Mouse (Mus musculus): ENCODE results near the gene Wtip. TPM values are rescaled to one million over a fixed set of nuclear protein-coding genes. Genes with fewer than 3 reads are reported as not detected.

The Wtip gene
- total and polyA plus RNA-seq, 3 experiments, result not detected

DNA sequence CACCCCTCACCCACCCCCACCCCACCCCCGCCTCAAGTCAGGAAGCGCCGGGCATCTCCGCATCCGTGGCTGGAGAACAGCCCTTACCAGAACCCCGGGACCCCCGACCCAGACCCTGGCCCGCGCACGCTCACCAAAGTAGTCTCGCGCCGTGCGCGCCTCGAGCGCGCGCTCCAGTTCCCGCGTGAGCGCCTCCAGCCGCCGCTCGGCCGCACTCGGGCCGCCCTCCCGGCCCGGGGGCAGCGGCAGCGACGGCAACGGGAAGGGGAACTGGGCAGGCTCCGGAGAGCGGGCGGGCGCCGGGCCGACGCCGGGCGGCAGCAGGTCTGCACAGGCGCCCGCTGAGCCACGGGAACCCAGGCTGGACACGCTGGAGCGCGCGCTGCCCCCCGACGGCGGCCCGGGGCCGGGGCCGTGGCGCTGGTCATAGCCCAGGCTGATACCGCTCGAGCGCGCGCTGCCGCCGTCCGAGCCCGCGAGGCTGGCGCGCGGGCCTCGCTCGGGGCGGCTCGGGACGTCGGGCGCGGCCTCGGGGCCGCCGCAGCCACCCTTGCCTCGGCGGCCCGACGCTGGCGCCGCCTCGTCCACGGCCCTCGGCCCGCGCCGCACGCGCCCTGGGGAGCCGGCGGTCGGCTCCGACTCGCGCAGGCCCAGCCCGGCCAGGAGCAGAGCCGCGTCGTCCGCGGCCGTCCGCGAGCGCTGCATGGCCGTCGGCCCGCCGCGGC lies 551 bp downstream of the Wtip start:
- H3K79me2 ChIP-seq (replicated peaks; ENCODE audit: control insufficient read depth, extremely low read depth, insufficient read depth, poor library complexity, severe bottlenecking), result no peaks in the 10 kb centered on the region
- no peak for DNase-seq (ENCODE audit: extremely low read depth)
- no peak overlapping the region for H3K9ac ChIP-seq (ENCODE audit: insufficient read depth, low read depth)
- H3K9me3 ChIP-seq (replicated peaks; ENCODE audit: low read length), result no peaks in the 10 kb centered on the region
- in situ Hi-C loops (cut with MboI; ENCODE audit: low pct_ligation_motif_present, low pct_unique_long_range_greater_than_20kb, low sequenced_read_pairs), result loop anchor here (25.0 kb wide), 1 partner anchor 245 kb away; no protein-coding TSS in a partner anchor
- dilution Hi-C loops (cut with MboI; ENCODE audit: extremely low pct_ligation_motif_present, extremely low pct_unique_long_range_greater_than_20kb, low sequenced_read_pairs), result no loop called here
- no peaks in the 10 kb centered on the region for H3K36me3 ChIP-seq (replicated peaks in 1 of 2; ENCODE audit: control insufficient read depth in 1 of 2, insufficient read depth in 1 of 2, low read length in 1 of 2)
- no peak overlapping the region for H3K27ac ChIP-seq (ENCODE audit: insufficient read depth, low read depth)
- TF ChIP-seq TCF12 (IDR thresholded peaks at IDR 0.05; ENCODE audit: low read depth, low read length), result no peak
- TF ChIP-seq UBTF (IDR thresholded peaks at IDR 0.05; ENCODE audit: low read depth, low read length), result no peak
- TF ChIP-seq ELF1 (IDR thresholded peaks at IDR 0.05; ENCODE audit: low read depth, low read length), result no peak
- TF ChIP-seq USF2 (conservative IDR thresholded peaks at IDR 0.05; ENCODE audit: low read depth, low read length), result no peak
- no peak for TF ChIP-seq MEF2A (IDR thresholded peaks at IDR 0.05; ENCODE audit: borderline replicate concordance, low read depth, low read length)
- TF ChIP-seq BHLHE40 (IDR thresholded peaks at IDR 0.05; ENCODE audit: low read depth, low read length), result no peak
- TF ChIP-seq MYC (IDR thresholded peaks at IDR 0.05; ENCODE audit: low read depth, low read length), result no peak
- no peak for TF ChIP-seq IRF4 (IDR thresholded peaks at IDR 0.05; ENCODE audit: low read depth, low read length)
- TF ChIP-seq RCOR1 (conservative IDR thresholded peaks at IDR 0.05; ENCODE audit: low read depth, low read length), result no peak
- no peak for TF ChIP-seq GABPA (IDR thresholded peaks at IDR 0.05; ENCODE audit: insufficient replicate concordance, low read depth, low read length)
- no peak for TF ChIP-seq ETS1 (conservative IDR thresholded peaks at IDR 0.05; ENCODE audit: low read depth, low read length)
- no peak for TF ChIP-seq EP300 (IDR thresholded peaks at IDR 0.05; ENCODE audit: low read length)
- no peak for TF ChIP-seq TBP (conservative IDR thresholded peaks at IDR 0.05; ENCODE audit: low read depth, low read length)
- TF ChIP-seq SMC3 (IDR thresholded peaks at IDR 0.05; ENCODE audit: low read depth, low read length), result no peak
- TF ChIP-seq POLR2AphosphoS2 (IDR thresholded peaks at IDR 0.05; ENCODE audit: low read depth, low read length), result no peak
- TF ChIP-seq KAT2A (IDR thresholded peaks at IDR 0.05; ENCODE audit: insufficient replicate concordance, low read length), result no peak
- no peak for TF ChIP-seq ZNF384 (IDR thresholded peaks at IDR 0.05; ENCODE audit: low read depth, low read length)
- TF ChIP-seq E2F4 (IDR thresholded peaks at IDR 0.05; ENCODE audit: insufficient replicate concordance, low read depth, low read length), result no peak
- no peaks in the 10 kb centered on the region for H3K4me1 ChIP-seq (ENCODE audit: control insufficient read depth in 1 of 2, insufficient read depth in 2 of 2)
- H3K4me2 ChIP-seq (ENCODE audit: insufficient read depth, low read depth, poor library complexity, severe bottlenecking), result no peak overlapping the region
- no peak overlapping the region for H3K4me3 ChIP-seq (replicated peaks in 1 of 3; ENCODE audit: low read depth in 2 of 3, low read length in 2 of 3, poor library complexity in 1 of 3)
- H3K27me3 ChIP-seq (replicated peaks), result peaks cover 2% of the 10 kb centered on the region

DNA sequence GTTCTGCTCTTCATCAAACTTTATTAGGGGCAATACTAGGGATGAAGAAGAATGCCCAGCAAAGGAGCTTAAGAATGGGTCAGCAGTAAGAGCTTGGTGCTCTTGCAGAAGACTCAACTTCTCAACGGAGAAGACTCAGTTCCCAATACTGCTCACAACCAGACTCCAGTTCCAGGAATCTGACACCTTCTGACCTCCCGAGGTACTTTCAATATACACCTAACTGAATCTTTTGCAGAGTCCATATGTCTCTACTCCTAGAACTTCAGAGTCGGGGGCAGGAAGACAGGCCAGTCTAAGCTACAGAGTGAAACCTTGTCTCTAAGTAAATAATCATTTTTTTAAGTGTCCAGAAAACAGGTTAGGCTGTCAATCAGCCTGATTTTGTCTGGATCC lies 1.1 kb downstream of the Wtip start:
- no peak overlapping the region for H3K27ac ChIP-seq (ENCODE audit: insufficient read depth, low read depth)
- no peak overlapping the region for H3K9ac ChIP-seq (ENCODE audit: insufficient read depth, low read depth)
- H3K27me3 ChIP-seq (replicated peaks), result peaks cover 2% of the 10 kb centered on the region
- no peak overlapping the region for H3K4me3 ChIP-seq (replicated peaks in 1 of 3; ENCODE audit: low read depth in 2 of 3, low read length in 2 of 3, poor library complexity in 1 of 3)
- TF ChIP-seq MAX (IDR thresholded peaks at IDR 0.05; ENCODE audit: low read length) (no peak), ELF1 (IDR thresholded peaks at IDR 0.05; ENCODE audit: low read depth, low read length) (no peak), ETS1 (conservative IDR thresholded peaks at IDR 0.05; ENCODE audit: low read depth, low read length) (no peak), CHD2 (IDR thresholded peaks at IDR 0.05; ENCODE audit: low read length) (no peak), NRF1 (IDR thresholded peaks at IDR 0.05; ENCODE audit: low read depth, low read length) (no peak)
- H3K4me2 ChIP-seq (ENCODE audit: insufficient read depth, low read depth, poor library complexity, severe bottlenecking), result no peak overlapping the region
- H3K36me3 ChIP-seq (replicated peaks in 1 of 2; ENCODE audit: control insufficient read depth in 1 of 2, insufficient read depth in 1 of 2, low read length in 1 of 2), result no peaks in the 10 kb centered on the region
- in situ Hi-C loops (cut with MboI; ENCODE audit: low pct_ligation_motif_present, low pct_unique_long_range_greater_than_20kb, low sequenced_read_pairs) (loop anchor here (25.0 kb wide), 1 partner anchor 245 kb away; no protein-coding TSS in a partner anchor), dilution Hi-C loops (cut with MboI; ENCODE audit: extremely low pct_ligation_motif_present, extremely low pct_unique_long_range_greater_than_20kb, low sequenced_read_pairs) (no loop called here)
- peaks cover 3% of the 10 kb centered on the region for H3K9me3 ChIP-seq (replicated peaks; ENCODE audit: low read length)
- H3K4me1 ChIP-seq (ENCODE audit: control insufficient read depth in 1 of 2, insufficient read depth in 2 of 2), result no peaks in the 10 kb centered on the region
- DNase-seq (ENCODE audit: extremely low read depth), result no peak
- H3K79me2 ChIP-seq (replicated peaks; ENCODE audit: control insufficient read depth, extremely low read depth, insufficient read depth, poor library complexity, severe bottlenecking), result no peaks in the 10 kb centered on the region
